ENCODE assay signal across 17 mouse cellular contexts in the genomic region with DNA sequence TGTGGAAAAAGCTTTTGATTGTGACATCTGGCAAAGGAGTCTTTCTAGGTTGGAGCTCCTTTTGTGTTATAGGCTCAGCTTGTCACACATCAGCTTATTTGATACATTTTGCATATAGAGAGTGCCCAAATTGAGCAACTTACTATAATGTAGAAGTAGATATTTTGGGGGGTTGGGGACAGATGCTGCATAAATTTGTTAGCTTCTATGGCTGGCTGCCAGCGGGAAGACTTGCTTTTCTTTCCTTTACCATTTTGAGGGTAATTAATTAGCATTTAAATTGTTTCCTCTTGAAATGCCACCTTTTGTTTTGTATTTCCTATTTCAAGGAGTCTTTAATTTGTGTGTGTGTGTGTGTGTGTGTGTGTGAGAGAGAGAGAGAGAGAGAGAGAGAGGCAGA.
A peak's percentile ranks its signal among the peaks of the same experiment; 100 is the strongest.
DNase-seq lines count a peak whose midpoint lies in the region; ATAC-seq lines count a peak whose summit lies in the region.
"Had no signal": no experiment of that assay in that cellular context is flagged by ENCODE, and none has a peak within 500 bp of the region (broad histone marks: within the 10 kb centered on the region; RNA-seq: fewer than 3 reads in every experiment).

No protein-coding gene starts in this region.

- 35% methylated on average over 1 of the region's 1 CpGs for WGBS in hindbrain, embryonic 13.5 days
- WGBS in hindbrain, embryonic 11.5 days, result 71% methylated on average over 1 of the region's 1 CpGs
- 71% methylated on average over 1 of the region's 1 CpGs for WGBS in midbrain, embryonic 14.5 days
- 87% methylated on average over 1 of the region's 1 CpGs for WGBS in midbrain, embryonic 10.5 days
- WGBS in neural tube, embryonic 15.5 days, result 27% methylated on average over 1 of the region's 1 CpGs

- 0 out of 2 replicates have a peak, but pooled peaks cover 6% of the 10 kb centered on the region for H3K4me1 ChIP-seq in hindbrain, embryonic 13.5 days (replicated peaks)
- no peaks in the 10 kb centered on the region for H3K4me1 ChIP-seq in hindbrain, embryonic 11.5 days (replicated peaks; ENCODE audit: control insufficient read depth, insufficient read depth, low read length)
- no peaks in the 10 kb centered on the region for H3K4me1 ChIP-seq in midbrain, embryonic 14.5 days (ENCODE audit: control insufficient read depth, insufficient read depth, low read length)
- H3K4me1 ChIP-seq in midbrain, embryonic 10.5 days, result no peaks in the 10 kb centered on the region
- H3K4me1 ChIP-seq in neural tube, embryonic 15.5 days, result peaks cover 3% of the 10 kb centered on the region; the same call in 1 of the 2 replicates
- H3K4me1 ChIP-seq: embryonic facial prominence, embryonic 10.5 days; heart, embryonic 13.5 days had no signal

- 0 out of 2 replicates have a peak, but pooled peaks have one; percentile 49 for ATAC-seq in hindbrain, embryonic 13.5 days (ENCODE audit: low FRiP score)
- ATAC-seq in hindbrain, embryonic 11.5 days (ENCODE audit: low FRiP score), result no peak
- ATAC-seq in midbrain, embryonic 14.5 days (ENCODE audit: low FRiP score, low TSS enrichment), result no peak
- ATAC-seq in neural tube, embryonic 15.5 days (ENCODE audit: low FRiP score), result 0 out of 2 replicates have a peak, but pooled peaks have one; percentile 49
- no peak for ATAC-seq in monocyte, adult 5-6 weeks (replicated peaks; ENCODE audit: insufficient number of reproducible peaks, low FRiP score, low TSS enrichment, poor library complexity, severe bottlenecking)

- no peaks in the 10 kb centered on the region for H3K27me3 ChIP-seq in hindbrain, embryonic 13.5 days
- no peaks in the 10 kb centered on the region for H3K27me3 ChIP-seq in hindbrain, embryonic 11.5 days (ENCODE audit: control insufficient read depth, insufficient read depth, low read length)
- no peaks in the 10 kb centered on the region for H3K27me3 ChIP-seq in midbrain, embryonic 14.5 days (ENCODE audit: control insufficient read depth, insufficient read depth, low read length)
- H3K27me3 ChIP-seq in midbrain, embryonic 10.5 days (ENCODE audit: low read depth, poor library complexity, severe bottlenecking), result no peaks in the 10 kb centered on the region
- no peaks in the 10 kb centered on the region for H3K27me3 ChIP-seq in neural tube, embryonic 15.5 days (replicated peaks)
- H3K27me3 ChIP-seq: heart, embryonic 13.5 days had no signal

- H3K4me2 ChIP-seq in hindbrain, embryonic 13.5 days, result no peak overlapping the region
- no peak overlapping the region for H3K4me2 ChIP-seq in hindbrain, embryonic 11.5 days (replicated peaks; ENCODE audit: low read depth, low read length)
- no peak overlapping the region for H3K4me2 ChIP-seq in midbrain, embryonic 14.5 days (ENCODE audit: low read length)
- H3K4me2 ChIP-seq in neural tube, embryonic 15.5 days, result no peak overlapping the region
- H3K4me2 ChIP-seq: heart, embryonic 13.5 days had no signal

- no peak overlapping the region for H3K4me3 ChIP-seq in hindbrain, embryonic 13.5 days
- H3K4me3 ChIP-seq in hindbrain, embryonic 11.5 days (ENCODE audit: low read depth, low read length), result no peak overlapping the region
- H3K4me3 ChIP-seq in midbrain, embryonic 14.5 days (replicated peaks; ENCODE audit: low read depth, low read length), result no peak overlapping the region
- H3K4me3 ChIP-seq in midbrain, embryonic 10.5 days, result no peak overlapping the region
- H3K4me3 ChIP-seq in neural tube, embryonic 15.5 days (replicated peaks), result no peak overlapping the region
- H3K4me3 ChIP-seq: embryonic facial prominence, embryonic 10.5 days; heart, embryonic 13.5 days had no signal

- no peaks in the 10 kb centered on the region for H3K9me3 ChIP-seq in hindbrain, embryonic 13.5 days
- H3K9me3 ChIP-seq in hindbrain, embryonic 11.5 days (ENCODE audit: control insufficient read depth, low read length), result no peaks in the 10 kb centered on the region
- no peaks in the 10 kb centered on the region for H3K9me3 ChIP-seq in midbrain, embryonic 14.5 days (ENCODE audit: control insufficient read depth, low read length)
- no peaks in the 10 kb centered on the region for H3K9me3 ChIP-seq in midbrain, embryonic 10.5 days (replicated peaks)
- H3K9me3 ChIP-seq in neural tube, embryonic 15.5 days (replicated peaks), result no peaks in the 10 kb centered on the region
- H3K9me3 ChIP-seq: embryonic facial prominence, embryonic 10.5 days; heart, embryonic 13.5 days had no signal

- peaks cover 22% of the 10 kb centered on the region for H3K36me3 ChIP-seq in hindbrain, embryonic 13.5 days
- H3K36me3 ChIP-seq in hindbrain, embryonic 11.5 days (ENCODE audit: control insufficient read depth, insufficient read depth, low read length), result no peaks in the 10 kb centered on the region
- H3K36me3 ChIP-seq in midbrain, embryonic 14.5 days (ENCODE audit: control insufficient read depth, insufficient read depth, low read length), result peaks cover 22% of the 10 kb centered on the region
- peaks cover 79% of the 10 kb centered on the region for H3K36me3 ChIP-seq in midbrain, embryonic 10.5 days
- H3K36me3 ChIP-seq in neural tube, embryonic 15.5 days, result peaks cover 15% of the 10 kb centered on the region

- no peak overlapping the region for H3K9ac ChIP-seq in hindbrain, embryonic 13.5 days
- no peak overlapping the region for H3K9ac ChIP-seq in hindbrain, embryonic 11.5 days (ENCODE audit: low read depth, low read length)
- no peak overlapping the region for H3K9ac ChIP-seq in midbrain, embryonic 14.5 days (replicated peaks; ENCODE audit: low read length)
- H3K9ac ChIP-seq in neural tube, embryonic 15.5 days (replicated peaks), result no peak overlapping the region
- H3K9ac ChIP-seq: heart, embryonic 13.5 days had no signal

- DNase-seq in hindbrain, embryonic 11.5 days (ENCODE audit: low spot score), result no peak
- peak; percentile 26 for DNase-seq in midbrain, embryonic 14.5 days
- DNase-seq in midbrain, embryonic 10.5 days (ENCODE audit: low spot score), result no peak
- DNase-seq in right cerebral cortex, postnatal 14 days, result peak; percentile 22
- DNase-seq in right cerebral cortex, adult 2 months (ENCODE audit: low spot score in 2 of 2), result no peak
- DNase-seq: adrenal gland, adult 2 months; adrenal gland, postnatal 25 days; cerebellum, adult 2 months; cerebellum, postnatal 10 days; gastrocnemius, postnatal 36 days; heart, adult 11 months; heart, postnatal 4 days had no signal

- H3K27ac ChIP-seq in hindbrain, embryonic 13.5 days, result peak overlapping the region; percentile 36; the same call in 1 of the 2 replicates
- H3K27ac ChIP-seq in hindbrain, embryonic 11.5 days (ENCODE audit: low read depth, low read length), result no peak overlapping the region
- no peak overlapping the region for H3K27ac ChIP-seq in midbrain, embryonic 14.5 days (replicated peaks; ENCODE audit: low read depth, low read length)
- no peak overlapping the region for H3K27ac ChIP-seq in midbrain, embryonic 10.5 days (replicated peaks)
- peak overlapping the region; percentile 1 for H3K27ac ChIP-seq in neural tube, embryonic 15.5 days (replicated peaks)
- H3K27ac ChIP-seq: embryonic facial prominence, embryonic 10.5 days; heart, embryonic 13.5 days had no signal

Comparison
In these comparisons a context has a peak if more than half of its experiments do, and no peak if none do; other contexts are left out.
1. ATAC-seq: peak in hindbrain, embryonic 13.5 days (single experiment) and neural tube, embryonic 15.5 days (single experiment); none in hindbrain, embryonic 11.5 days (single experiment), midbrain, embryonic 14.5 days (single experiment) and monocyte, adult 5-6 weeks (single experiment).
2. H3K27ac ChIP-seq: peak in hindbrain, embryonic 13.5 days (single experiment) and neural tube, embryonic 15.5 days (single experiment); none in hindbrain, embryonic 11.5 days (single experiment), midbrain, embryonic 14.5 days (single experiment) and midbrain, embryonic 10.5 days (single experiment).
3. DNase-seq: peak in midbrain, embryonic 14.5 days (single experiment) and right cerebral cortex, postnatal 14 days (single experiment); none in hindbrain, embryonic 11.5 days (single experiment), midbrain, embryonic 10.5 days (single experiment) and right cerebral cortex, adult 2 months (0 of 2).